Mouse (Mus musculus): ENCODE data around the gene Notum.

The Notum gene

GRCm38 (mm10) chr11:120632559-120633519 lies 28.1 kb downstream of the Notum start:
- DNase-seq = peak; percentile 81

GRCm38 (mm10) chr11:120631726-120632448 lies 29.1 kb downstream of the Notum start:
- DNase-seq = peak; percentile 32

- DNase-seq = peak; percentile 9
Observed at GRCm38 (mm10) chr11:120630881-120631725, 29.9 kb downstream of the Notum start.

GRCm38 (mm10) chr11:120630401-120630871 lies 30.5 kb downstream of the Notum start:
- DNase-seq = peak; percentile 53

GRCm38 (mm10) chr11:120629911-120630310 lies 31.1 kb downstream of the Notum start:
- DNase-seq = no peak

- peak; percentile 51 for DNase-seq
Observed at GRCm38 (mm10) chr11:120629341-120629730, 31.6 kb downstream of the Notum start.

GRCm38 (mm10) chr11:120628601-120629340 lies 32.2 kb downstream of the Notum start:
- no peak for DNase-seq

- DNase-seq = peak; percentile 55
Observed at GRCm38 (mm10) chr11:120627468-120628300, 33.3 kb downstream of the Notum start.

GRCm38 (mm10) chr11:120626785-120627467 lies 34.0 kb downstream of the Notum start:
- DNase-seq = no peak

GRCm38 (mm10) chr11:120625152-120625775 lies 35.7 kb downstream of the Notum start, which contains the start of gene Sirt7:
Gene Sirt7, minus strand, starts transcription at chr11:120625240.
- peak; percentile 55 for DNase-seq

GRCm38 (mm10) chr11:120624680-120625111 lies 36.3 kb downstream of the Notum start:
- DNase-seq = peak; percentile 87

GRCm38 (mm10) chr11:120623961-120624679 lies 36.9 kb downstream of the Notum start:
- DNase-seq = no peak

GRCm38 (mm10) chr11:120622805-120623204 lies 38.2 kb downstream of the Notum start:
- DNase-seq = no peak

- peak; percentile 46 for DNase-seq
Observed at GRCm38 (mm10) chr11:120620195-120620594, 40.8 kb downstream of the Notum start.

- DNase-seq = peak; percentile 77
Observed at GRCm38 (mm10) chr11:120618619-120619535, 42.1 kb downstream of the Notum start.

- DNase-seq = peak; percentile 95
Observed at GRCm38 (mm10) chr11:120617519-120618112, 43.4 kb downstream of the Notum start, which contains the start of gene Pcyt2. Gene Pcyt2, minus strand, starts transcription at chr11:120617936.

- peak; percentile 62 for DNase-seq
Observed at GRCm38 (mm10) chr11:120616617-120617294, 44.2 kb downstream of the Notum start.

All from cerebellum, adult 9-11 months (tissue).